Mouse (Mus musculus): Measurements from ENCODE around the gene Ddx18. TPM values are rescaled to one million over a fixed set of nuclear protein-coding genes. Genes with fewer than 3 reads are reported as not detected.

Gene Ddx18
- polyA plus RNA-seq, 1 experiment from 2014 or later = 48.4 TPM

DNA sequence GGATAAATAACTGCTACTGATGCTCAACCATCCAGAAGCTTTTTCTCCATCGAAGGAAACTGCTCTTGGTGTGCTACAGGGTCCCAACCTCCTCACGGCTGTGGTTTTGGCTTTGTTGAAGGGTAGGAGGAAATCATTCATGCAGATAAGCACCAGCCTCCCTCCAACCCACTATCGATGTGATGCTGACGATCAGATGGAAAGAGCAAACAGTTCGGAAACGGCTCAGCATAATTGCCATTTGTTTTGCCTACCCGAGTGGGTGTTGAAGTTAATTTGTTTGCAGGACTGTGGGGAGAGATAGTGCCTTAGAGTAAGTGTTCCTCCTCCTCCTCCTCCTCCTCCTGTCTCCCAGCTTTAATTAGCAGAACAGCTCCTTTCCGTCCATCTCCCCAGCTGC, 27.4 kb downstream of the Ddx18 start:
- Histone ChIP-seq H3K27me3 (ENCODE audit: control insufficient read depth, insufficient read depth, low read length) (no peaks in the 10 kb centered on the region), H3K9me3 (replicated peaks; ENCODE audit: control insufficient read depth, low read length) (no peaks in the 10 kb centered on the region), H3K4me1 (ENCODE audit: control insufficient read depth, insufficient read depth, low read length) (no peaks in the 10 kb centered on the region), H3K9ac (ENCODE audit: low read depth, low read length) (no peak overlapping the region), H3K27ac (ENCODE audit: low read depth, low read length) (no peak overlapping the region), H3K4me2 (no peak overlapping the region), H3K4me3 (ENCODE audit: low read depth, low read length) (no peak overlapping the region), H3K36me3 (ENCODE audit: control insufficient read depth, insufficient read depth, low read length) (no peaks in the 10 kb centered on the region)
- ATAC-seq (replicated peaks; ENCODE audit: insufficient number of reproducible peaks, low FRiP score, low TSS enrichment) = no peak
- WGBS (ENCODE audit: insufficient replicate concordance) = 62% methylated on average over 8 of the region's 8 CpGs

DNA sequence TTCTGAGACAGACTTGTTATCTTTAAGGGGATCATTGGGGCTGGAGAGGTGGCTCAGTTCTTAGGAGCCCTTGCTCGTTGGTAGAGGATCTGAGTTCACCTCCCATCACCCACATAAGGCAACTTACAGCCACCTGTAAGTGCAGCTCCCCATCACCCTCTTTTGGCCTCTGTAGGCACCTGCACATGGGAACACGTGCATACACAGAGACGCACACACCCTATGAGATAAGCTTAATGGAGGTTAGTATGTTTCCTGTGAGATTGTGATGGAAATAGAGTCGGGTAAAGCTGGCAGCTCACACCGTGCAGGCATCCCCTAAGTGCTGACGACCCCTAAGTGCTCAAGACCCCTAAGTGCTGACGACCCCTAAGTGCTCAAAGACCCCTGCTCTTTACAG, 36.4 kb downstream of the Ddx18 start:
- Histone ChIP-seq H3K4me2 (no peak overlapping the region), H3K4me1 (ENCODE audit: control insufficient read depth, insufficient read depth, low read length) (peaks cover 8% of the 10 kb centered on the region), H3K9ac (ENCODE audit: low read depth, low read length) (no peak overlapping the region), H3K9me3 (replicated peaks; ENCODE audit: control insufficient read depth, low read length) (no peaks in the 10 kb centered on the region), H3K27ac (ENCODE audit: low read depth, low read length) (no peak overlapping the region), H3K36me3 (ENCODE audit: control insufficient read depth, insufficient read depth, low read length) (no peaks in the 10 kb centered on the region), H3K4me3 (ENCODE audit: low read depth, low read length) (no peak overlapping the region), H3K27me3 (ENCODE audit: control insufficient read depth, insufficient read depth, low read length) (peaks cover 20% of the 10 kb centered on the region)
- no peak for ATAC-seq (replicated peaks; ENCODE audit: insufficient number of reproducible peaks, low FRiP score, low TSS enrichment)
- 44% methylated on average over 7 of the region's 7 CpGs for WGBS (ENCODE audit: insufficient replicate concordance)

- H3K27me3 ChIP-seq (ENCODE audit: control insufficient read depth, insufficient read depth, low read length) = peaks cover 20% of the 10 kb centered on the region
- WGBS (ENCODE audit: insufficient replicate concordance) = 87% methylated on average over 6 of the region's 6 CpGs
Observed at GRCm38 (mm10) chr1:121529286-121529685, 38.5 kb downstream of the Ddx18 start.

DNA sequence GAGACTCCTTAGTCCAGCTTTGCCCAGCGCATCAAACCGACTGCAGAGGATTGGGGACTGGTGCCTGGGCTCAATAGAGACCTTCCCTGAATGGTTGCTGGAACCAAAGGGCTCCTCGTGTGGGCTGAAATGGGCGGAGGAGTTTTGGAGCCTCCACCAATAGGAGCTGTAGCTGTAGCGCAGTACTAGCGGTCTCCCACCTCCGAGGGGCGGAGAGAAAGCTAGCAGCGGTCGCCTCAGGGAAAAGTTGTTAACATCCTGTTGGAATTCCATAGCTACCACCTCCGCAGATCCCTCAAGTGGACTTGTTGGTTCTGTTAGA, 39.4 kb downstream of the Ddx18 start, which contains the start of gene Htr5b:
Gene Htr5b, minus strand, starts transcription at position 67 of the 322 bp plus-strand sequence.
- no peak; the same call in 1 of the 2 replicates for ATAC-seq (replicated peaks; ENCODE audit: insufficient number of reproducible peaks, low FRiP score, low TSS enrichment)
- Histone ChIP-seq H3K4me2 (peak within 1 kb of the TSS; percentile 67), H3K9ac (ENCODE audit: low read depth, low read length) (no peak within 1 kb of the TSS), H3K27me3 (ENCODE audit: control insufficient read depth, insufficient read depth, low read length) (peaks cover 20% of the 10 kb centered on the region), H3K27ac (ENCODE audit: low read depth, low read length) (no peak within 1 kb of the TSS), H3K36me3 (ENCODE audit: control insufficient read depth, insufficient read depth, low read length) (no peaks in the 10 kb centered on the region), H3K9me3 (replicated peaks; ENCODE audit: control insufficient read depth, low read length) (no peaks in the 10 kb centered on the region), H3K4me3 (ENCODE audit: low read depth, low read length) (peak within 1 kb of the TSS; percentile 37), H3K4me1 (ENCODE audit: control insufficient read depth, insufficient read depth, low read length) (peaks cover 8% of the 10 kb centered on the region)
- 3% methylated on average over 11 of the region's 11 CpGs for WGBS (ENCODE audit: insufficient replicate concordance)

More at GRCm38 (mm10) chr1:121529286-121529685, 38.5 kb downstream of the Ddx18 start:
- no peak overlapping the region for H3K4me2 ChIP-seq
- H3K4me3 ChIP-seq (ENCODE audit: low read depth, low read length) = no peak overlapping the region
- H3K9me3 ChIP-seq (replicated peaks; ENCODE audit: control insufficient read depth, low read length) = no peaks in the 10 kb centered on the region
- peaks cover 8% of the 10 kb centered on the region for H3K4me1 ChIP-seq (ENCODE audit: control insufficient read depth, insufficient read depth, low read length)
- no peak for ATAC-seq (replicated peaks; ENCODE audit: insufficient number of reproducible peaks, low FRiP score, low TSS enrichment)
- H3K36me3 ChIP-seq (ENCODE audit: control insufficient read depth, insufficient read depth, low read length) = no peaks in the 10 kb centered on the region
- no peak overlapping the region for H3K27ac ChIP-seq (ENCODE audit: low read depth, low read length)
- H3K9ac ChIP-seq (ENCODE audit: low read depth, low read length) = no peak overlapping the region

GRCm38 (mm10) chr1:121527600-121528398, 40.0 kb downstream of the Ddx18 start:
- H3K4me1 ChIP-seq (ENCODE audit: control insufficient read depth, insufficient read depth, low read length) = peaks cover 8% of the 10 kb centered on the region
- 0 out of 2 replicates have a peak, but pooled peaks have one; percentile 29 for ATAC-seq (replicated peaks; ENCODE audit: insufficient number of reproducible peaks, low FRiP score, low TSS enrichment)
- H3K9ac ChIP-seq (ENCODE audit: low read depth, low read length) = no peak overlapping the region
- H3K27me3 ChIP-seq (ENCODE audit: control insufficient read depth, insufficient read depth, low read length) = peaks cover 20% of the 10 kb centered on the region
- no peaks in the 10 kb centered on the region for H3K36me3 ChIP-seq (ENCODE audit: control insufficient read depth, insufficient read depth, low read length)
- no peaks in the 10 kb centered on the region for H3K9me3 ChIP-seq (replicated peaks; ENCODE audit: control insufficient read depth, low read length)
- H3K27ac ChIP-seq (ENCODE audit: low read depth, low read length) = no peak overlapping the region
- 11% methylated on average over 55 of the region's 55 CpGs for WGBS (ENCODE audit: insufficient replicate concordance)
- peak overlapping the region; percentile 67 for H3K4me2 ChIP-seq
- peak overlapping the region; percentile 37 for H3K4me3 ChIP-seq (ENCODE audit: low read depth, low read length)

DNA sequence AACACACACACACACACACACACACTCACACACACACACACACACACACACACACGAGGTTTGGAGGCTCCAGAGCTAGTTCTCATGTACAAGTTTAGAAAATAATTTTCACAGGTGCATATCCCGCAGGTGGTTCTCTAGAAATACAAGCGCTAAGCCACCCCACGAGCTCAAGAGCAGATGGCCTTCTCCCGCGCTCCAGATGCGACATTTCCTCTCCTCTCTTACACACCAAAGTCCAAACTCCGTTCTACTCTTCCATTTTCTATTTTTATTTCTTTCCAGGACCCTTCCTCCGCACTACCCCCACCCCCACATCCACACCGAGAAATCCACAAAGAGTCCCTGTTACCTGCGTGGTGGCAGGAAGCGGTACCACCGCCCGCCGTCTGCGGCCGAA, 40.7 kb downstream of the Ddx18 start:
- H3K4me2 ChIP-seq = peak overlapping the region; percentile 67
- no peaks in the 10 kb centered on the region for H3K9me3 ChIP-seq (replicated peaks; ENCODE audit: control insufficient read depth, low read length)
- WGBS (ENCODE audit: insufficient replicate concordance) = 47% methylated on average over 17 of the region's 17 CpGs
- no peak overlapping the region for H3K27ac ChIP-seq (ENCODE audit: low read depth, low read length)
- peaks cover 8% of the 10 kb centered on the region for H3K4me1 ChIP-seq (ENCODE audit: control insufficient read depth, insufficient read depth, low read length)
- no peak for ATAC-seq (replicated peaks; ENCODE audit: insufficient number of reproducible peaks, low FRiP score, low TSS enrichment)
- no peak overlapping the region for H3K9ac ChIP-seq (ENCODE audit: low read depth, low read length)
- peaks cover 20% of the 10 kb centered on the region for H3K27me3 ChIP-seq (ENCODE audit: control insufficient read depth, insufficient read depth, low read length)
- no peaks in the 10 kb centered on the region for H3K36me3 ChIP-seq (ENCODE audit: control insufficient read depth, insufficient read depth, low read length)
- H3K4me3 ChIP-seq (ENCODE audit: low read depth, low read length) = no peak overlapping the region; the same call in 1 of the 2 replicates

DNA sequence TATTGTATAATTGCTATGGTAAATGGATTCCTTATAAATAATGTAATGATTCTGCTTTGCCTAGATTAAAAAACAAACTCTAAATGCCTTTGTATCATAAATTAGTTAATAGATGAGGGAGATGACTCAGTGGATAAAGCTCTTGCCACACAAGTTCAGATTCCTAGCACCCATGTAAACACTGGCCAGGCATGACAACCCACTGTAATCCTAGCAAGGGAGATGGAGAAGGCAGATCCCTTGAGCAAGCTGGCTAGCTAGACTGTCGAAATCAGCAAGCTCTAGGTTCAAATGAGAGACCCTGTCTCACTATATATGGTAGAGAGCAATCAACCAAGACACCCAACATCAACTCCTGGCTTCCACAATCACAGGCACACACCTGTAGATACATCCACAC, 49.2 kb downstream of the Ddx18 start:
- no peak for ATAC-seq (replicated peaks; ENCODE audit: insufficient number of reproducible peaks, low FRiP score, low TSS enrichment)
- WGBS (ENCODE audit: insufficient replicate concordance) = 77% methylated on average over 1 of the region's 1 CpGs
- Histone ChIP-seq H3K27me3 (ENCODE audit: control insufficient read depth, insufficient read depth, low read length) (no peaks in the 10 kb centered on the region), H3K4me3 (ENCODE audit: low read depth, low read length) (no peak overlapping the region), H3K4me1 (ENCODE audit: control insufficient read depth, insufficient read depth, low read length) (no peaks in the 10 kb centered on the region), H3K9ac (ENCODE audit: low read depth, low read length) (no peak overlapping the region), H3K36me3 (ENCODE audit: control insufficient read depth, insufficient read depth, low read length) (no peaks in the 10 kb centered on the region), H3K4me2 (no peak overlapping the region), H3K9me3 (replicated peaks; ENCODE audit: control insufficient read depth, low read length) (no peaks in the 10 kb centered on the region), H3K27ac (ENCODE audit: low read depth, low read length) (no peak overlapping the region)

GRCm38 (mm10) chr1:121511966-121512365, 55.8 kb downstream of the Ddx18 start:
- H3K27me3 ChIP-seq (ENCODE audit: control insufficient read depth, insufficient read depth, low read length) = no peaks in the 10 kb centered on the region
- H3K9ac ChIP-seq (ENCODE audit: low read depth, low read length) = no peak overlapping the region
- H3K36me3 ChIP-seq (ENCODE audit: control insufficient read depth, insufficient read depth, low read length) = no peaks in the 10 kb centered on the region
- WGBS (ENCODE audit: insufficient replicate concordance) = 81% methylated on average over 2 of the region's 2 CpGs
- no peak overlapping the region for H3K4me2 ChIP-seq
- no peak overlapping the region for H3K4me3 ChIP-seq (ENCODE audit: low read depth, low read length)
- ATAC-seq (replicated peaks; ENCODE audit: insufficient number of reproducible peaks, low FRiP score, low TSS enrichment) = no peak
- H3K27ac ChIP-seq (ENCODE audit: low read depth, low read length) = no peak overlapping the region
- H3K9me3 ChIP-seq (replicated peaks; ENCODE audit: control insufficient read depth, low read length) = no peaks in the 10 kb centered on the region
- H3K4me1 ChIP-seq (ENCODE audit: control insufficient read depth, insufficient read depth, low read length) = no peaks in the 10 kb centered on the region

- WGBS (ENCODE audit: insufficient replicate concordance) = 54% methylated on average over 2 of the region's 2 CpGs
- Histone ChIP-seq H3K27me3 (ENCODE audit: control insufficient read depth, insufficient read depth, low read length) (no peaks in the 10 kb centered on the region), H3K9me3 (replicated peaks; ENCODE audit: control insufficient read depth, low read length) (no peaks in the 10 kb centered on the region), H3K9ac (ENCODE audit: low read depth, low read length) (no peak overlapping the region), H3K4me2 (no peak overlapping the region), H3K4me1 (ENCODE audit: control insufficient read depth, insufficient read depth, low read length) (no peaks in the 10 kb centered on the region), H3K27ac (ENCODE audit: low read depth, low read length) (no peak overlapping the region), H3K36me3 (ENCODE audit: control insufficient read depth, insufficient read depth, low read length) (no peaks in the 10 kb centered on the region), H3K4me3 (ENCODE audit: low read depth, low read length) (no peak overlapping the region)
- ATAC-seq (replicated peaks; ENCODE audit: insufficient number of reproducible peaks, low FRiP score, low TSS enrichment) = no peak
Observed at GRCm38 (mm10) chr1:121511186-121511585, 56.6 kb downstream of the Ddx18 start.
